Mouse (Mus musculus): ENCODE measurements around the gene Hnrnpa0. TPM values are rescaled to one million over a fixed set of nuclear protein-coding genes. Genes with fewer than 3 reads are reported as not detected.

The Hnrnpa0 gene
- polyA plus RNA-seq (2015; fragmentation: Nextera tagmentation; extraction: Ambion mirVana) = 20.2 and 21.7 TPM in 2 replicates

DNA sequence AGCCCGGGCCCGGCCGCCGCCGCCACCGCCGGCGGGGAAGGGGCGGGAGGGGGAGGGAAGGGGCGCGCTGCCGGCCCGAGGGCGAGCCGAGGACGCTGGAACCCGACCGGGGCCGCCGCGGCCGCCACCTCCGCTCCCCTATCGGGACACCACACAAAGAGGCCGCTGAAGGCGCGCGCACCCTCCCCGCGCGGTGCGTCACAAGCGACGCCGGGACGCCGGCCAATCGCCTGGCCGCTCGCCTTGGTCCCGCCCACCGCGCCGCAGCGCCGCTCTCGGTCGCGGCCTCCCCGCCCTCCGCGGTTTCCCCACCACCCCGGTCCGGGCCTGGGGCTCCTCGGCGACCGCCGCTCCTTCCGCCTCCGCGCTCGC, at the start of gene Hnrnpa0:
Hnrnpa0 (minus strand) TSS at position 161 of the 372 bp plus-strand sequence.
- Histone ChIP-seq H3K9me3 (replicated peaks; ENCODE audit: control insufficient read depth, low read length) (no peaks in the 10 kb centered on the region), H3K36me3 (ENCODE audit: control insufficient read depth, insufficient read depth, low read length) (no peaks in the 10 kb centered on the region), H3K4me1 (ENCODE audit: control insufficient read depth, insufficient read depth, low read length) (peaks cover 27% of the 10 kb centered on the region), H3K4me3 (replicated peaks; ENCODE audit: low read length) (peak within 1 kb of the TSS; percentile 97), H3K27me3 (ENCODE audit: control insufficient read depth, insufficient read depth, low read length) (no peaks in the 10 kb centered on the region), H3K9ac (ENCODE audit: low read length) (peak within 1 kb of the TSS; percentile 100), H3K27ac (ENCODE audit: low read length) (peak within 1 kb of the TSS; percentile 98), H3K4me2 (ENCODE audit: low read depth, low read length) (peak within 1 kb of the TSS; percentile 77)
- ATAC-seq (ENCODE audit: insufficient read depth, low FRiP score) = peak; percentile 94
- WGBS = under 1% methylated on average over 53 of the region's 62 CpGs

DNA sequence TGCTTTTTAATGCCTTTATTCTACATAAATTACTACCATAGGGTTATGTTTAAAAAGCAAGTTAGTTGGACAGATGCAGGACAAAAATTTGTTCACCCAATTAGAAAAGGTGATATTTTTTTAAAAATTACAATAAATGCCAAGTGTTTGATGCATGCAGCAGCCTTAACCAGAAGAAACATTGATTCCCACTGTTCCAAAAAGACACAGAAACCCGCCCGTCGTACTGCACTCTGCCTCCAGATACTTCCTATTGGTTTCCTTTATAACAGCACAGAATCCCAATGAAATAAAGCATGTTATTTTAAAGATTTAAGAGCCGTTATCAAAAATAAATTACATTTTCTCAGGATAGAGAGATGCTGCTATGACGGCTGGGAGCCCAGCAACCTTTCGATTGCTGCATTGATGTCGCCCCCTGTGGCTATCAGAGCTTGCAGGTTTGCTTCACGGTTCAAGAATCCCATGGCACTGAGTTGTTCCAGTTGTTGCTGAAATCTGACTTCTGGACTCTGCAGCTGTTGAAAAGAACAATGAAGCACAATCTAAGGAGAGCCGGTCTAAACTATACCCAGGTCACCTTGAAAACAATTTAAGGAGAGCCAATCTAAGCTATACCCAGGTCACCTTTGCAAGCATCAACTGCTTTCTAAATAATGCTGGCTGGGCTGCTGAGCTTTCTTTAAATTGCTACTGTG, 49.3 kb upstream of the Hnrnpa0 start:
- H3K4me3 ChIP-seq (replicated peaks; ENCODE audit: low read length) = no peak overlapping the region
- WGBS = 88% methylated on average over 9 of the region's 9 CpGs
- no peaks in the 10 kb centered on the region for H3K27me3 ChIP-seq (ENCODE audit: control insufficient read depth, insufficient read depth, low read length)
- no peak overlapping the region for H3K9ac ChIP-seq (ENCODE audit: low read length)
- no peak overlapping the region for H3K27ac ChIP-seq (ENCODE audit: low read length)
- ATAC-seq (ENCODE audit: insufficient read depth, low FRiP score) = no peak
- no peaks in the 10 kb centered on the region for H3K9me3 ChIP-seq (replicated peaks; ENCODE audit: control insufficient read depth, low read length)
- peaks cover 17% of the 10 kb centered on the region; the same call in 1 of the 2 replicates for H3K36me3 ChIP-seq (ENCODE audit: control insufficient read depth, insufficient read depth, low read length)
- H3K4me1 ChIP-seq (ENCODE audit: control insufficient read depth, insufficient read depth, low read length) = no peaks in the 10 kb centered on the region
- no peak overlapping the region for H3K4me2 ChIP-seq (ENCODE audit: low read depth, low read length)

DNA sequence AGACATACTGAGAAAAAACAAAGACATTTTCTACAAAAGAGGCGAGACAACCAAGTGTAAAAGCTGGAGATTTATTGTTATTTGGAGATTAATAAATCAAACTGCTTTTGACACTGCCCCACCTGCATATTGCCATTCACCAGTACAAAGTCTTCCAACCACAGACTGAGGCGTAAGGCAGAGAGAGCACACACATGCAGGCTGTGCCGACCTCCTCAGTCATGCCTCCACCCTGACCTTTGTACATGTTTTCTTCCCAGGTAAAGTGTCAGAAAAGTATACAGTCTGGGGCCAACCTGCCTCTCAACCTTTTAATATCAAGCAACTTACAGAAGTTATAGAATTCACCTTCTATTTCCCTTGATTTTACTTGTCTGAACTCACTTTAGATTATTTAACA, 47.7 kb upstream of the Hnrnpa0 start:
- H3K27ac ChIP-seq (ENCODE audit: low read length) = no peak overlapping the region
- no peaks in the 10 kb centered on the region for H3K9me3 ChIP-seq (replicated peaks; ENCODE audit: control insufficient read depth, low read length)
- ATAC-seq (ENCODE audit: insufficient read depth, low FRiP score) = peak; percentile 50; the same call in 1 of the 2 replicates
- peaks cover 16% of the 10 kb centered on the region; the same call in 1 of the 2 replicates for H3K36me3 ChIP-seq (ENCODE audit: control insufficient read depth, insufficient read depth, low read length)
- no peaks in the 10 kb centered on the region for H3K27me3 ChIP-seq (ENCODE audit: control insufficient read depth, insufficient read depth, low read length)
- no peak overlapping the region for H3K4me3 ChIP-seq (replicated peaks; ENCODE audit: low read length)
- no peak overlapping the region for H3K9ac ChIP-seq (ENCODE audit: low read length)
- H3K4me1 ChIP-seq (ENCODE audit: control insufficient read depth, insufficient read depth, low read length) = no peaks in the 10 kb centered on the region
- 67% methylated on average over 3 of the region's 3 CpGs for WGBS
- H3K4me2 ChIP-seq (ENCODE audit: low read depth, low read length) = no peak overlapping the region

DNA sequence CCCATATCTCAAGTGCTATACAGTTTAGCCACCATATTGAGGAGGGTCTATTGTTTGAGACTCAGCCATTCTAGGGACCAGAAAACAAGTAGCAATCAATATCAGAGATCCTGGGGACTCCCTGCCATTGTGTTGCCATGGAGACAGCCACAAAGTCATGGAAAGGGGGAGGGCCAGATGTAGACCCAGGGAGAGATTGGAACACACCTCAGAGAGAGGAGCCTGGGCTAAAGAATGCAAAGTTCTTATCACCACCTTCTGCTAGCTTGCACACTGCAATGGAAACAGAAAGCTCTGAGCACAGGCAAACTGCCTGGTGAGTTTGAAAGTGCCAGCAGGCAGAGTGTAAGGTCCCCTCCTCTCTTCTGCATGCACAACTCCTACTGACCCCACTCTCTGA, 39.8 kb upstream of the Hnrnpa0 start:
- Histone ChIP-seq H3K9me3 (replicated peaks; ENCODE audit: control insufficient read depth, low read length) (no peaks in the 10 kb centered on the region), H3K27ac (ENCODE audit: low read length) (no peak overlapping the region), H3K4me1 (ENCODE audit: control insufficient read depth, insufficient read depth, low read length) (no peaks in the 10 kb centered on the region), H3K27me3 (ENCODE audit: control insufficient read depth, insufficient read depth, low read length) (no peaks in the 10 kb centered on the region), H3K4me2 (ENCODE audit: low read depth, low read length) (no peak overlapping the region), H3K36me3 (ENCODE audit: control insufficient read depth, insufficient read depth, low read length) (peaks cover 21% of the 10 kb centered on the region), H3K9ac (ENCODE audit: low read length) (no peak overlapping the region), H3K4me3 (replicated peaks; ENCODE audit: low read length) (no peak overlapping the region)
- no peak for ATAC-seq (ENCODE audit: insufficient read depth, low FRiP score)

DNA sequence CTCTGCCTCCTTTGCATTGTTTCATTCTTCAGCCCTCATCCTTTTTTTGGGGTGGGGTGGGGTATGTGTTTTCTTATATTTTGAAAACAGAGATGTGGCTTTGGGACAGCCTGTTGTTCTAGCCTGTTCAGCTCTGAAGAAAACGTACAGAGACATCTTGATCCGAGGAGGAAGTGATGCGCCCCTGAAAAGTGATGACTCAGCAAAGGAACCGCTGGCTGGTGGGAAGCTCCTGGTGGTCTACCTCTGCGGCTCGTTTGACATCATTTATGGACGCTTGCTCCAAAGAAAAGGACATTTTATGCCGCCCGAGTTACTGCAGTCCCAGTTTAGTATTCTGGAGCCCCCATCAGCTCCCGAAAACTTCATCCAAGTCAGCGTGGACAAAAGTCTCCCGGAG, 35.0 kb upstream of the Hnrnpa0 start:
- no peak overlapping the region for H3K9ac ChIP-seq (ENCODE audit: low read length)
- 0 out of 2 replicates have a peak, but pooled peaks cover 2% of the 10 kb centered on the region for H3K9me3 ChIP-seq (replicated peaks; ENCODE audit: control insufficient read depth, low read length)
- H3K4me1 ChIP-seq (ENCODE audit: control insufficient read depth, insufficient read depth, low read length) = no peaks in the 10 kb centered on the region
- no peaks in the 10 kb centered on the region for H3K27me3 ChIP-seq (ENCODE audit: control insufficient read depth, insufficient read depth, low read length)
- 91% methylated on average over 12 of the region's 12 CpGs for WGBS
- H3K4me3 ChIP-seq (replicated peaks; ENCODE audit: low read length) = no peak overlapping the region
- ATAC-seq (ENCODE audit: insufficient read depth, low FRiP score) = no peak
- H3K27ac ChIP-seq (ENCODE audit: low read length) = no peak overlapping the region
- H3K36me3 ChIP-seq (ENCODE audit: control insufficient read depth, insufficient read depth, low read length) = peaks cover 25% of the 10 kb centered on the region
- no peak overlapping the region for H3K4me2 ChIP-seq (ENCODE audit: low read depth, low read length)

DNA sequence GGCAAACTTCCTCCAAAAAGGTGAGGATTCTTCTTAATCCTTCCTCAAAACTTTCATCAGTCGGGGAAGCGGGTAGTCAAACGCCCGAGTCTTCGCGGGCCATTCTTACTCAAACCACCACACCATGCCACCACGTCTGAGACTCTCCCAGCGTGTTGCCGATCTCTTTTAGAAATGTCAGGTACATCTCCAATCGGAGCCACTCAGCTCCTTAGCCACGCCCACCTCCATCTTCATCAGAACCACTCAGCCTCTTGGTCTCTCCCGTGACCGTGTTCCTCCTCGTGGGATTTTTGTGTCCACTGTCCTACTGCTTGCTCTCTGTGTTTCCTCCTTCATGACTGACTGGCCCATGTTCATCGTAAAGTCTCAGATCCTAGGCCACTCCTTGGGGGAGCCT, 32.4 kb upstream of the Hnrnpa0 start:
- no peak for ATAC-seq (ENCODE audit: insufficient read depth, low FRiP score)

DNA sequence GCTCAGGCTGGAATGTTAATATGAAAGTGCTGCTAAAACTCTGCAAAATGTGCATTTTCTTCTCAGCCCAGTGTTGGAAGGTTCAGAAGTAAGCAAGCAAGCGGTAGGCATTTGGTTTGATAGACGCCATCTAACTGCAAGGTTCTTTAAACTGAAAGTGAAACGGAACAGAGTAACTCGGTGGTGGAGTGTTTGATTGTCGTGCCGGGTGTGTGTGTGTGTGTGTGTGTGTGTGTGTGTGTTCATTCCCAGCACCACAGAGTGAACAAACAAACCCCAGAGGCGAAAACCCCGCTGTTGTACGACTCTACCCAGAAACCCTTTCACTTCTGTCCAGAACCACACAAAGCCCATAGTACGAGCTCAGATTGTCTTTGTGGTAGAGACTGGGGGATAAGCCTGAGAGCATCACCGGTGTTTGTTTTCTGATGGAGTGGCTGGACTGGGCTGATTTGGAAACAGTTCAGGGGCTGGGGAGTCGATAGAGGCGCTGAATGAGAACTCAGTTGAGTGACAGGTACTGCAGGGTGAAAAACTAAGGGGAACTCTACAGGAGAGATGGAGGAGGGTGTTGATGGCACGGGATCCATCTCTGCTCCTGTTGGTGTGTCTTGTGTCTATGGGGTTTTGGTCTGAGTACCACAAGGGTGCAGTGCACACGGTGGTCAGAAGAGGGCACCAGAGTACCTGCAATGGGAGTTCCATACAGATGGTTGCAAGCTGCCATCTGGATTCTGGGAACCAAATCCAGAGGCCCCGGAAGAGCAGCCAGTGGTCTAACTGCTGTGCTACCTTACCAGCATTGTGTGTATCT, 29.9 kb upstream of the Hnrnpa0 start:
- H3K9ac ChIP-seq (ENCODE audit: low read length) = peak overlapping the region; percentile 84
- peak; percentile 67; the same call in 1 of the 2 replicates for ATAC-seq (ENCODE audit: insufficient read depth, low FRiP score)
- WGBS = 5% methylated on average over 16 of the region's 16 CpGs
- peak overlapping the region; percentile 75 for H3K27ac ChIP-seq (ENCODE audit: low read length)
- peak overlapping the region; percentile 88 for H3K4me2 ChIP-seq (ENCODE audit: low read depth, low read length)
- peak overlapping the region; percentile 87 for H3K4me3 ChIP-seq (replicated peaks; ENCODE audit: low read length)
- H3K27me3 ChIP-seq (ENCODE audit: control insufficient read depth, insufficient read depth, low read length) = no peaks in the 10 kb centered on the region
- H3K9me3 ChIP-seq (replicated peaks; ENCODE audit: control insufficient read depth, low read length) = 0 out of 2 replicates have a peak, but pooled peaks cover 2% of the 10 kb centered on the region
- peaks cover 5% of the 10 kb centered on the region; the same call in 1 of the 2 replicates for H3K4me1 ChIP-seq (ENCODE audit: control insufficient read depth, insufficient read depth, low read length)
- peaks cover 15% of the 10 kb centered on the region; the same call in 1 of the 2 replicates for H3K36me3 ChIP-seq (ENCODE audit: control insufficient read depth, insufficient read depth, low read length)

More for the DNA sequence above, 32.4 kb upstream of the Hnrnpa0 start:
- peaks cover 21% of the 10 kb centered on the region for H3K36me3 ChIP-seq (ENCODE audit: control insufficient read depth, insufficient read depth, low read length)
- no peak overlapping the region for H3K27ac ChIP-seq (ENCODE audit: low read length)
- H3K4me3 ChIP-seq (replicated peaks; ENCODE audit: low read length) = no peak overlapping the region
- H3K4me1 ChIP-seq (ENCODE audit: control insufficient read depth, insufficient read depth, low read length) = peaks cover 5% of the 10 kb centered on the region; the same call in 1 of the 2 replicates
- no peaks in the 10 kb centered on the region for H3K27me3 ChIP-seq (ENCODE audit: control insufficient read depth, insufficient read depth, low read length)
- 0 out of 2 replicates have a peak, but pooled peaks cover 2% of the 10 kb centered on the region for H3K9me3 ChIP-seq (replicated peaks; ENCODE audit: control insufficient read depth, low read length)
- H3K9ac ChIP-seq (ENCODE audit: low read length) = no peak overlapping the region
- H3K4me2 ChIP-seq (ENCODE audit: low read depth, low read length) = no peak overlapping the region
- WGBS = 96% methylated on average over 15 of the region's 15 CpGs

DNA sequence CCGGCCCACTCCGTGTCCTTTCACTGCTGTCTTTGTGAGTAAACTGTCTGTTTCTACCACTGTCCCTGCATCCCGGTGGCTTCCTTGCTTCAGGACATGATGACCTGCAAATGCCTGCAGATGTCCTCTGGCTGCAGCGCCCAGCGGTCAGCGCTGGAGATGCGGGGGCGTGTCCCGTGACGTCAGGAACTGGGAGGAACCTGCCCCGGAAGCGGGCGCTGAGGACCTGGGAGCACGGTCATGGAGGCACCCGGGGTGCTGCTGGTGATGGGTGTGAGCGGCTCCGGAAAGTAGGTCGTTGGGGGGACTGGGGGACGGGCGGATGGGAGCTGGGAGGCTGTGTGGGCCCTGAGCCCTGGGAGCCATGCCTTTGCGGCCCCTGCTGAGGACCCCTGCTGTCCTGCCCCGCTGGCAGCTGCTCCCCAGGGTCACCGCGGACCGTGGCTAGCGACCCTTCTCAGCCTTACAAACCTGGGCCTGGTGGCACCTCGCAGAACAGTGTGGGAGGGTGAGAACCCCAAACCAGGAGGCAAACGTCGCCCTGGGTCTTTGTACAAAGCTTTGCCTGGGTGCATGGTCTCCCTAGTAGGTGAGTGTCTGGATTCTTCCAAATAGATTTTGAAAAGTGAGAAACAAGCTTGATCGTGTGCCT, 29.2 kb upstream of the Hnrnpa0 start, which contains the start of gene Idnk:
Idnk (plus strand) TSS at position 203 of the 652 bp plus-strand sequence.
- Histone ChIP-seq H3K4me2 (ENCODE audit: low read depth, low read length) (peak within 1 kb of the TSS; percentile 88), H3K27ac (ENCODE audit: low read length) (peak within 1 kb of the TSS; percentile 75), H3K9me3 (replicated peaks; ENCODE audit: control insufficient read depth, low read length) (0 out of 2 replicates have a peak, but pooled peaks cover 2% of the 10 kb centered on the region), H3K4me3 (replicated peaks; ENCODE audit: low read length) (peak within 1 kb of the TSS; percentile 87), H3K27me3 (ENCODE audit: control insufficient read depth, insufficient read depth, low read length) (no peaks in the 10 kb centered on the region), H3K36me3 (ENCODE audit: control insufficient read depth, insufficient read depth, low read length) (peaks cover 14% of the 10 kb centered on the region; the same call in 1 of the 2 replicates), H3K9ac (ENCODE audit: low read length) (peak within 1 kb of the TSS; percentile 84), H3K4me1 (ENCODE audit: control insufficient read depth, insufficient read depth, low read length) (peaks cover 5% of the 10 kb centered on the region; the same call in 1 of the 2 replicates)
- 1% methylated on average over 30 of the region's 30 CpGs for WGBS
- peak; percentile 83 for ATAC-seq (ENCODE audit: insufficient read depth, low FRiP score)

Measured in stomach, embryonic 16.5 days (tissue).